Mouse (Mus musculus) limb, embryonic 12.5 days (tissue): ENCODE measurements around the gene Rbm15. TPM values are rescaled to one million over a fixed set of nuclear protein-coding genes. Genes with fewer than 3 reads are reported as not detected.
A peak's percentile ranks its signal among the peaks of the same experiment; 100 is the strongest.
"Not testable (repeated sequence)": the region's sequence is repeated elsewhere in the genome, so short reads cannot be mapped to it uniquely, and the experiment has no call there.

Source experiments
- ATAC-seq: fragments of 200-750 bp; cut with Nextera tagmentation; 2 replicates; pipeline ENCODE4 v1.8.0; 2017; ENCODE audit warnings: low read depth, moderate TSS enrichment; ENCODE audit not compliant: insufficient number of reproducible peaks, insufficient read depth, low FRiP score, low TSS enrichment
- H3K27ac ChIP-seq: fragments of 300-500 bp; sonication (generic); 2 replicates; pipeline ENCODE4 v1.5.1; 2016; ENCODE audit warnings: mild to moderate bottlenecking, moderate library complexity
- H3K27me3 ChIP-seq: fragments of 300-500 bp; sonication (generic); 2 replicates; pipeline ENCODE4 v1.6.1; 2016; ENCODE audit warnings: mild to moderate bottlenecking, moderate library complexity
- H3K36me3 ChIP-seq: fragments of 300-500 bp; sonication (generic); 2 replicates; pipeline ENCODE4 v1.6.1; 2016; ENCODE audit warnings: mild to moderate bottlenecking, moderate library complexity
- H3K4me1 ChIP-seq: fragments of 300-500 bp; sonication (generic); replicated peaks from 2 replicates; pipeline ENCODE4 v1.6.1; 2016
- H3K4me2 ChIP-seq: fragments of 300-500 bp; sonication (generic); 2 replicates; pipeline ENCODE4 v1.6.1; 2016; ENCODE audit warnings: mild to moderate bottlenecking, moderate library complexity
- H3K4me3 ChIP-seq: fragments of 300-500 bp; sonication (generic); replicated peaks from 2 replicates; pipeline ENCODE4 v1.5.1; 2016; ENCODE audit warnings: mild to moderate bottlenecking
- H3K9ac ChIP-seq: fragments of 300-500 bp; sonication (generic); replicated peaks from 2 replicates; pipeline ENCODE4 v1.6.1; 2016; ENCODE audit warnings: mild to moderate bottlenecking, moderate library complexity
- H3K9me3 ChIP-seq: fragments of 300-500 bp; sonication (generic); 2 replicates; pipeline ENCODE4 v1.6.1; 2016; ENCODE audit warnings: mild to moderate bottlenecking, moderate library complexity
- WGBS: fragments of 180-500 bp; shearing (Covaris S2); methylation state at CpG from one replicate; pipeline ENCODE4 v1.1.7; 2016; 5-methylcytosine and 5-hydroxymethylcytosine counted together
- polyA plus RNA-seq: library from polyadenylated mRNA; unstranded; fragments of >200 nt; fragmentation: Nextera tagmentation; extraction: Ambion mirVana; gene quantifications from 2 replicates; pipeline ENCODE4 v1.2.1, GENCODE M21; 2016

Rbm15 gene
- polyA plus RNA-seq, 1 experiment from 2014 or later: 18.9 TPM

GRCm38 (mm10) chr3:107330503-107331424 is 2.7 kb downstream of the Rbm15 start:
- 72% methylated on average over 28 of the region's 28 CpGs for WGBS
- H3K4me1 ChIP-seq: peaks cover 34% of the 10 kb centered on the region

DNA sequence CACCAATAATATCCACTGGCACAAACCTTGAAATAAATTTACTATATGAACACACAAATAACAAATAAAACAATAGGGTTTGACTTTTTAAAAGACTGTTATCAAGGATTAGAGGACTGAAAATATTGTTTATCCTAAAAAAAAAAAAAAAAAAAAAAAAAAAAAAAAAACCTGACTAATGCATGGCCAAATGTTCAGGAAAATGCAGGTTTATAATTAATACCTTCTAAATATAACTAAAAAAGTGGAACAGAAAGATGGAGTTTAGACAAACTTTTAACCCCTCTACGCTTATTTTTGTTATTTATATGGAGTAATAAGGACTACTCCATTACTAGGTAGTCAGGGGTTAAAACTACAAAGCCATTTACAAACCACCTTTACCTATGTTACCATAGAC is 7.0 kb downstream of the Rbm15 start:
- Histone ChIP-seq H3K9me3 (no peaks in the 10 kb centered on the region), H3K4me1 (peaks cover 41% of the 10 kb centered on the region), H3K27ac (no peak overlapping the region), H3K4me3 (no peak overlapping the region), H3K9ac (no peak overlapping the region), H3K36me3 (peaks cover 59% of the 10 kb centered on the region), H3K27me3 (no peaks in the 10 kb centered on the region), H3K4me2 (no peak overlapping the region)
- ATAC-seq: no peak
- 94% methylated on average over 1 of the region's 1 CpGs for WGBS

More at GRCm38 (mm10) chr3:107330503-107331424, 2.7 kb downstream of the Rbm15 start:
- Histone ChIP-seq H3K27ac (no peak overlapping the region), H3K9me3 (no peaks in the 10 kb centered on the region), H3K4me3 (peak overlapping the region; percentile 92), H3K4me2 (peak overlapping the region; percentile 92), H3K36me3 (peaks cover 26% of the 10 kb centered on the region), H3K27me3 (no peaks in the 10 kb centered on the region), H3K9ac (peak overlapping the region; percentile 40; the same call in 1 of the 2 replicates)
- ATAC-seq: no peak

DNA sequence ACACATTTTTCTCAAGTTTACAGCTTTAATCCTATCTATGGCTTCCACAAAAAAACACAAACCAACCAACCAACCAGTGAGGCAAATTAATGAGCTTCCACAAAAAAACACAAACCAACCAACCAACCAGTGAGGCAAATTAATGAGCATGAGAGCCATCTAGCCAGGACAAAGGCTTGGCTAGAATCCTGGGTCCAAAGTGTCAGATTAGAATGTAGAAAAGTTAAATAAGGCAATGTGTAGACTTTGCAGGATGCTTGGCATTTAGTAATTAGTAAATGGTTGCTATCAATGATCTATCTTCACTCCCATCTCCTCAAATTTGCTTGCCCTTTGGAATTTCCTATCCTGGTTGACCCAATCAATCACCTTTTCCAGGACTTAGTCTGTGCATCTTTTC is 11.7 kb downstream of the Rbm15 start:
- Histone ChIP-seq H3K27ac (no peak overlapping the region), H3K27me3 (no peaks in the 10 kb centered on the region), H3K4me2 (no peak overlapping the region), H3K4me1 (peaks cover 22% of the 10 kb centered on the region), H3K9me3 (no peaks in the 10 kb centered on the region), H3K9ac (no peak overlapping the region), H3K4me3 (no peak overlapping the region), H3K36me3 (peaks cover 55% of the 10 kb centered on the region)
- no peak for ATAC-seq

DNA sequence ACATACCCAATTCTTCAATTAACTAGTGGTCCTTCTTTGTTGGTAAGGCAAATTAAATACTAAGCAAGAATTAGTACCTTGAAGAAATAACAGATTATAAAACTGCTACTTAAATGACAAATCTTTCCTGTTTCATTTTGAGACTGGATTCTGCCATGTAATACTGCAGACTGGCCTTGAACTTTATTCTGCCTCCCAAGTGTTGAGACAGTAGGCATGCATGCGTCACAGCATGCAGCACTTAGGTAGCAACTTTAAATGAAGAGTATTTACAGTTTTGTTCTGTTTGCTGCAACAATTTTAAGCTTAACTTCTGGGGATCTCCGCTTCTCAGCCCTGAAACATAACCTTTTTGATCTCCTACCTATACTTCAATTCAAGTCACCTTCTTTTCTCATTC is 12.3 kb downstream of the Rbm15 start:
- Histone ChIP-seq H3K9me3 (no peaks in the 10 kb centered on the region), H3K4me2 (no peak overlapping the region), H3K27me3 (no peaks in the 10 kb centered on the region), H3K4me1 (peaks cover 22% of the 10 kb centered on the region), H3K27ac (no peak overlapping the region), H3K4me3 (no peak overlapping the region), H3K9ac (no peak overlapping the region), H3K36me3 (peaks cover 57% of the 10 kb centered on the region)
- no peak for ATAC-seq
- WGBS: 98% methylated on average over 2 of the region's 2 CpGs

GRCm38 (mm10) chr3:107317338-107317737 is 16.1 kb downstream of the Rbm15 start:
- Histone ChIP-seq H3K36me3 (peaks cover 50% of the 10 kb centered on the region), H3K4me1 (peaks cover 13% of the 10 kb centered on the region; the same call in 1 of the 2 replicates), H3K27me3 (no peaks in the 10 kb centered on the region), H3K9me3 (no peaks in the 10 kb centered on the region), H3K9ac (no peak overlapping the region), H3K27ac (no peak overlapping the region), H3K4me3 (no peak overlapping the region), H3K4me2 (no peak overlapping the region)
- WGBS: 97% methylated on average over 3 of the region's 3 CpGs
- no peak for ATAC-seq

DNA sequence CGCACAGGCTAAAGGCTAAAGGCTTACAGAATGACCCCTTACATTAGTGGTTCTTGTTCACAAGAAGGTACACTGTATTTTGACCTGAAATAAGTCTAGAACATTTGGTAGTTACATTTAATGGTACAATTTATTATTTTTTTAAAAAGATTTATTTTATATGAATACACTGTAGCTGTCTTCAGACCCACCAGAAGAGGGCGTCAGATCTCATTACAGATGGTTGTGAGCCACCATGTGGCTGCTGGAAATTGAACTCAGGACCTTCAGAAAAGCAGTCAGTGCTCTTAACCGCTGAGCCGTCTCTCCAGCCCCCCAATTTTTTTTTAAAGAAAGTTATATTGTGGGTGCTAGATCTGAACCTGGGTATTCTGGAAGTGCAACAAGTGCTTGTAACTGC is 36.6 kb downstream of the Rbm15 start:
- H3K4me3 ChIP-seq, H3K27me3 ChIP-seq, H3K4me2 ChIP-seq, H3K27ac ChIP-seq, H3K9me3 ChIP-seq, H3K4me1 ChIP-seq, ATAC-seq, H3K9ac ChIP-seq: not testable (repeated sequence)
- peaks cover 26% of the 10 kb centered on the region for H3K36me3 ChIP-seq
- 73% methylated on average over 4 of the region's 4 CpGs for WGBS

DNA sequence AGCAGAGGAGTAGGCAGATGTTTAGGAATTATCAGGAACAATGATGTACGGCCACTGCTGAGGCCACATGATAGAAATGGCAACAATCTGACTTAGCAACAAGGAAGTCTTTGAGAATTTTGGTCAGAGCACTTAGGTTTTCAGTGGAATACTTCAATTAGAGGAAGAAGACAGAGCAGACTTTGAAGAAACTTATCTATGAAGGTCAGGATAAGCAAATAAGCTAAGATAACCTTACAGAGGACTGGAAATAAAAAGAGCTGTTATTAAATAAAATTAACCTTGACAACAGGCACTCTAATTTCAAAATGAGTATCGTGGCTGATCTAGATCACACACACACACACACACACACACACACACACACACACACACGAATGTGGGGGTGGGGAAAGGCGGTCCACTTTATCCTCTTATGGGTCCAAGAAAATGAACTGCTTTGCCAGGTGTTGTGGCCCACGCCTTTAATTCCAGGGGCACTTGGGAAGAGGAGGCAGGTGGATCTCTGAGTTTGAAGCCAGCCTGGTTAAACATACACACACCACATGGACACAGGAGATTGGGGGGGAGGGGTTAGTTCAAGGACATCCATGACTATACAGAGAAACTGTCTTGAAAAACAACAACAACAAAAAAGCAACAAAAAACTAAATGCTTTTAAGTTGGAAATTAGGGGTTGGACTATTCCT is 37.7 kb downstream of the Rbm15 start:
- ATAC-seq: no peak
- no peak overlapping the region for H3K9ac ChIP-seq
- no peak overlapping the region for H3K4me2 ChIP-seq
- no peak overlapping the region for H3K4me3 ChIP-seq
- 92% methylated on average over 5 of the region's 5 CpGs for WGBS
- H3K4me1 ChIP-seq: peaks cover 14% of the 10 kb centered on the region
- no peak overlapping the region for H3K27ac ChIP-seq
- H3K36me3 ChIP-seq: peaks cover 15% of the 10 kb centered on the region
- no peaks in the 10 kb centered on the region for H3K27me3 ChIP-seq
- H3K9me3 ChIP-seq: no peaks in the 10 kb centered on the region

DNA sequence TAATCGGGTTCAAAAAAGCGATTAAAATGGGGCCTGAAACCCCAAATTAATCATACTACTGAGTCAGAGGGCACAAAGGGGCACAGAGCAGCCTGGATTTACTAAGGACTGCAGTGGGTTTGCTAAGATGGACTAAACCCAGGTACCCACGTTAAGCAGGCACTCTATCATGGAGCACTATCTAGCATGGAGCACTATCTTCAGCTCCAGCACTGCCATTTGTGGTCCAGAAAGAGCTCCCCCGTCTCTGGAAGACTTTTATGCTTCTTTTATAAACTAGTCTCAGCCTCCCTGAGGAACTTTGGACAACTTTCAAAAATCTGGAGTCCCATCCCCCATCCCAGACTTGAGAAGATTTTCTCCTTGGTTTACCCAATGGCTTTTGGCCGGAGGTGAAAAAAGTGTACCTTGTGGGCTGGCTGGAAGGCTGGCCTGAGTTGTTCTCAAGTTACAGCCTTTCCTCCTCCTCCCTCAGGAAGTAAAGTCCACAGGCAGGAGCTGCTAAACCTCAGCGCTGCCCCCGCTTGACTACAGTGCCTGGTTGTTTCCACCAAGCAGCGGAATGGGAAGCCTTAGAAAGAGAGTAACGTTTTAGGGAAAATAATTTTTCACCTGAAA is 42.6 kb downstream of the Rbm15 start, which contains the start of gene Slc16a4:
TSS of gene Slc16a4 (plus strand) at position 467 of the 618 bp plus-strand sequence.
- ATAC-seq: peak; percentile 95
- Histone ChIP-seq H3K9ac (no peak within 1 kb of the TSS), H3K4me3 (no peak within 1 kb of the TSS)

GRCm38 (mm10) chr3:107287346-107287745 is 46.1 kb downstream of the Rbm15 start:
- Histone ChIP-seq H3K4me2 (no peak overlapping the region), H3K9me3 (no peaks in the 10 kb centered on the region), H3K4me1 (peaks cover 17% of the 10 kb centered on the region), H3K27ac (no peak overlapping the region), H3K36me3 (peaks cover 21% of the 10 kb centered on the region), H3K4me3 (no peak overlapping the region), H3K27me3 (no peaks in the 10 kb centered on the region), H3K9ac (no peak overlapping the region)
- ATAC-seq: no peak

More for the DNA sequence above, 42.6 kb downstream of the Rbm15 start, which contains the start of gene Slc16a4:
- Histone ChIP-seq H3K4me1 (peaks cover 17% of the 10 kb centered on the region), H3K36me3 (peaks cover 6% of the 10 kb centered on the region; the same call in 1 of the 2 replicates), H3K9me3 (no peaks in the 10 kb centered on the region), H3K27ac (peak within 1 kb of the TSS; percentile 89), H3K27me3 (no peaks in the 10 kb centered on the region), H3K4me2 (peak within 1 kb of the TSS; percentile 40)
- 19% methylated on average over 9 of the region's 9 CpGs for WGBS

GRCm38 (mm10) chr3:107286123-107286522 is 47.4 kb downstream of the Rbm15 start:
- H3K4me3 ChIP-seq: no peak overlapping the region
- ATAC-seq: no peak
- 76% methylated on average over 2 of the region's 2 CpGs for WGBS

More at GRCm38 (mm10) chr3:107286123-107286522, 47.4 kb downstream of the Rbm15 start:
- H3K27ac ChIP-seq: no peak overlapping the region
- no peaks in the 10 kb centered on the region for H3K27me3 ChIP-seq
- H3K4me1 ChIP-seq: peaks cover 6% of the 10 kb centered on the region
- no peak overlapping the region for H3K9ac ChIP-seq
- no peaks in the 10 kb centered on the region for H3K9me3 ChIP-seq
- peaks cover 24% of the 10 kb centered on the region for H3K36me3 ChIP-seq
- no peak overlapping the region for H3K4me2 ChIP-seq
